Comparison of ENCODE assay signal across 23 mouse cellular contexts in genomic region chr15:12424187-12424586, GRCm38 (mm10).
A peak's percentile ranks its signal among the peaks of the same experiment; 100 is the strongest.
DNase-seq lines count a peak whose midpoint lies in the region; ATAC-seq lines count a peak whose summit lies in the region.
"Had no signal": no experiment of that assay in that cellular context is flagged by ENCODE, and none has a peak within 500 bp of the region (broad histone marks: within the 10 kb centered on the region; RNA-seq: fewer than 3 reads in every experiment).

No protein-coding gene starts in this region.

- peak; percentile 38 for DNase-seq in thymus, postnatal 14 days
- no peak for DNase-seq in thymus, postnatal 10 days (ENCODE audit: low spot score in 2 of 2)
- peak; percentile 97 for DNase-seq in R1 (ENCODE audit: low read depth, low spot score)
- no peak for DNase-seq in retina, postnatal 1 day
- DNase-seq in lung, adult 18-20 months: no peak
- no peak for DNase-seq in midbrain, embryonic 10.5 days (ENCODE audit: low spot score)
- DNase-seq: adrenal gland, adult 2 months; cerebellum, adult 11 months; cerebellum, postnatal 25 days; gastrocnemius, adult 2 months; heart, adult 2 months; kidney, adult 11 months; kidney, postnatal 14 days; lung, postnatal 10 days; right cerebral cortex, postnatal 4 days had no signal

- no peak overlapping the region for H3K4me3 ChIP-seq in neural tube, embryonic 15.5 days (replicated peaks)
- H3K4me3 ChIP-seq in midbrain, embryonic 10.5 days: no peak overlapping the region
- H3K4me3 ChIP-seq: gastrocnemius, adult 2 months; heart, adult 2 months; limb, embryonic 13.5 days; liver, embryonic 15.5 days; neural tube, embryonic 13.5 days had no signal

- no peak overlapping the region for H3K9ac ChIP-seq in neural tube, embryonic 15.5 days (replicated peaks)
- H3K9ac ChIP-seq: hindbrain, embryonic 14.5 days; limb, embryonic 13.5 days; liver, embryonic 15.5 days; neural tube, embryonic 13.5 days had no signal

- H3K27me3 ChIP-seq in neural tube, embryonic 15.5 days (replicated peaks): no peaks in the 10 kb centered on the region
- H3K27me3 ChIP-seq in midbrain, embryonic 10.5 days (ENCODE audit: low read depth, poor library complexity, severe bottlenecking): no peaks in the 10 kb centered on the region
- H3K27me3 ChIP-seq: limb, embryonic 13.5 days; liver, embryonic 15.5 days; neural tube, embryonic 13.5 days; Patski had no signal

- ATAC-seq in inflammation-experienced regulatory T-cells, adult 6 months: peak; percentile 94
- no peak for ATAC-seq in neural tube, embryonic 15.5 days (ENCODE audit: low FRiP score)
- ATAC-seq: forebrain, embryonic 16.5 days; Patski had no signal

- H3K36me3 ChIP-seq in neural tube, embryonic 15.5 days: no peaks in the 10 kb centered on the region
- no peaks in the 10 kb centered on the region for H3K36me3 ChIP-seq in midbrain, embryonic 10.5 days
- H3K36me3 ChIP-seq: limb, embryonic 13.5 days; liver, embryonic 15.5 days; neural tube, embryonic 13.5 days had no signal

- H3K4me2 ChIP-seq in neural tube, embryonic 15.5 days: no peak overlapping the region
- H3K4me2 ChIP-seq: hindbrain, embryonic 14.5 days; limb, embryonic 13.5 days; liver, embryonic 15.5 days; neural tube, embryonic 13.5 days had no signal

- H3K27ac ChIP-seq in neural tube, embryonic 15.5 days (replicated peaks): no peak overlapping the region
- H3K27ac ChIP-seq in midbrain, embryonic 10.5 days (replicated peaks): no peak overlapping the region
- H3K27ac ChIP-seq: gastrocnemius, adult 2 months; heart, adult 2 months; hindbrain, embryonic 14.5 days; limb, embryonic 13.5 days; liver, embryonic 15.5 days; neural tube, embryonic 13.5 days had no signal

- H3K9me3 ChIP-seq in neural tube, embryonic 15.5 days (replicated peaks): no peaks in the 10 kb centered on the region
- no peaks in the 10 kb centered on the region for H3K9me3 ChIP-seq in midbrain, embryonic 10.5 days (replicated peaks)
- H3K9me3 ChIP-seq: limb, embryonic 13.5 days; liver, embryonic 15.5 days; neural tube, embryonic 13.5 days had no signal

- WGBS in neural tube, embryonic 15.5 days: 39% methylated on average over 5 of the region's 5 CpGs
- 61% methylated on average over 5 of the region's 5 CpGs for WGBS in midbrain, embryonic 10.5 days

- H3K4me1 ChIP-seq in neural tube, embryonic 15.5 days: peaks cover 6% of the 10 kb centered on the region
- peaks cover 22% of the 10 kb centered on the region for H3K4me1 ChIP-seq in midbrain, embryonic 10.5 days
- H3K4me1 ChIP-seq: liver, embryonic 15.5 days had no signal

Comparison
In these comparisons a context has a peak if more than half of its experiments do, and no peak if none do; other contexts are left out.
1. DNase-seq: peak in thymus, postnatal 14 days (single experiment) and R1 (single experiment); none in thymus, postnatal 10 days (0 of 2), retina, postnatal 1 day (single experiment), lung, adult 18-20 months (0 of 2) and midbrain, embryonic 10.5 days (single experiment).